Mouse (Mus musculus): ENCODE data around the gene Gm48552. TPM values are rescaled to one million over a fixed set of nuclear protein-coding genes. Genes with fewer than 3 reads are reported as not detected.
A peak's percentile ranks its signal among the peaks of the same experiment; 100 is the strongest.

Gm48552 gene
- polyA plus RNA-seq, 1 experiment from 2014 or later = not detected

GRCm38 (mm10) chr10:81393456-81394063, 4.8 kb downstream of the Gm48552 start:
- Histone ChIP-seq H3K36me3 (replicated peaks; ENCODE audit: control insufficient read depth, insufficient read depth, low read depth, low read length) (no peaks in the 10 kb centered on the region), H3K27ac (replicated peaks; ENCODE audit: low read depth, low read length) (no peak overlapping the region), H3K9ac (replicated peaks; ENCODE audit: low read length) (peak overlapping the region; percentile 39), H3K9me3 (replicated peaks; ENCODE audit: control insufficient read depth, low read length) (no peaks in the 10 kb centered on the region), H3K4me3 (ENCODE audit: low read depth, low read length) (peak overlapping the region; percentile 2; the same call in 1 of the 2 replicates), H3K4me1 (ENCODE audit: control insufficient read depth, insufficient read depth, low read length) (no peaks in the 10 kb centered on the region; the same call in 1 of the 2 replicates), H3K27me3 (ENCODE audit: control insufficient read depth, insufficient read depth, low read length) (no peaks in the 10 kb centered on the region), H3K4me2 (ENCODE audit: low read depth, low read length) (peak overlapping the region; percentile 24; the same call in 1 of the 2 replicates)
- DNase-seq (ENCODE audit: low spot score) = peak; percentile 47
- WGBS = 6% methylated on average over 19 of the region's 19 CpGs
- ATAC-seq (replicated peaks; ENCODE audit: insufficient number of reproducible peaks, low FRiP score, low TSS enrichment, low read depth) = no peak

DNA sequence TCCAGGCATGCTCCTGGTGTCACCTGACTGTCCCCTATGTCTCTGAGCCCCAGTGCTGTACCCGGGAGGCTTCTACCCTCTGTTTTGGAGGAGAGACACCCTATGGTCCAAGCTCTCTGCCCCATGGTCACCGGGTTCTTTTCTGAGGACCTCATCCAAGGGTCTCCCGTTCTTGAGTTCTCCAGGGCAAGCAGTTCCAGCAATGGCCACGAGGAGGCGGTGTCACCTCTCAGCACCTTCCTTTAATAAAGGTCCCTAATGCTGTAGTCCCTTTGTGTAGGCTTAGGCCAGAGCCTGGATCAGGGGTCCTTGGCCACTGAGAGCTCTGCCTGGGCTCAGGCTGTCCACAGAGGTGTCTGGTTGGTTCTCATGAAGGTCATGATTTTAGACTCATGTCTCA, 6.3 kb downstream of the Gm48552 start:
- ATAC-seq (replicated peaks; ENCODE audit: insufficient number of reproducible peaks, low FRiP score, low TSS enrichment, low read depth) (no peak), DNase-seq (ENCODE audit: low spot score) (peak; percentile 80)
- H3K4me3 ChIP-seq (ENCODE audit: low read depth, low read length) = no peak overlapping the region
- H3K9me3 ChIP-seq (replicated peaks; ENCODE audit: control insufficient read depth, low read length) = no peaks in the 10 kb centered on the region
- no peaks in the 10 kb centered on the region for H3K27me3 ChIP-seq (ENCODE audit: control insufficient read depth, insufficient read depth, low read length)
- peaks cover under 1% of the 10 kb centered on the region for H3K4me1 ChIP-seq (ENCODE audit: control insufficient read depth, insufficient read depth, low read length)
- WGBS = 19% methylated on average over 5 of the region's 5 CpGs
- H3K4me2 ChIP-seq (ENCODE audit: low read depth, low read length) = no peak overlapping the region
- H3K27ac ChIP-seq (replicated peaks; ENCODE audit: low read depth, low read length) = no peak overlapping the region
- no peak overlapping the region for H3K9ac ChIP-seq (replicated peaks; ENCODE audit: low read length)
- no peaks in the 10 kb centered on the region for H3K36me3 ChIP-seq (replicated peaks; ENCODE audit: control insufficient read depth, insufficient read depth, low read depth, low read length)

DNA sequence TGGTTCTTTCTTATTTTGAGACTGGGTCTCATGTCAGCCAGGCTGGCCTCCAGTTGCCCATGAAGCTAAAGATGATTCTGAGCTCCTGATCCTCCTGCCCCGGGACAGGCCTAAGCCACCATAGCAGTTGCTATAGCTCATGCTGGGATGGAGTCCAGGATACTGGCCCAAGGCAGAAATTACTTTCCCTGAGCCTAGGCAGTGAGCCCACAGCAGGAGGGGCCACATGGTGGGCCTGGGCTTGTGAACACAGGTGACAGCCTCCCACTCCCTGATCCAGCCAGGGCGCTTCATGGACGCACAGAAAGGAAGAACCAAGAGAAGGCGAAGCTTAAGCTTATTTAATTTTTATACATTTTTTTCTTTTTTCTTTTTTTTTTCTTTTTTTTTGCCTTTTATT, 7.1 kb downstream of the Gm48552 start:
- no peaks in the 10 kb centered on the region for H3K36me3 ChIP-seq (replicated peaks; ENCODE audit: control insufficient read depth, insufficient read depth, low read depth, low read length)
- no peak overlapping the region for H3K27ac ChIP-seq (replicated peaks; ENCODE audit: low read depth, low read length)
- no peaks in the 10 kb centered on the region for H3K9me3 ChIP-seq (replicated peaks; ENCODE audit: control insufficient read depth, low read length)
- no peak overlapping the region for H3K4me3 ChIP-seq (ENCODE audit: low read depth, low read length)
- DNase-seq (ENCODE audit: low spot score) = no peak
- peaks cover 4% of the 10 kb centered on the region for H3K4me1 ChIP-seq (ENCODE audit: control insufficient read depth, insufficient read depth, low read length)
- WGBS = 84% methylated on average over 4 of the region's 4 CpGs
- no peak overlapping the region for H3K9ac ChIP-seq (replicated peaks; ENCODE audit: low read length)
- no peaks in the 10 kb centered on the region for H3K27me3 ChIP-seq (ENCODE audit: control insufficient read depth, insufficient read depth, low read length)
- no peak for ATAC-seq (replicated peaks; ENCODE audit: insufficient number of reproducible peaks, low FRiP score, low TSS enrichment, low read depth)
- H3K4me2 ChIP-seq (ENCODE audit: low read depth, low read length) = no peak overlapping the region

GRCm38 (mm10) chr10:81396749-81397148, 7.9 kb downstream of the Gm48552 start:
- no peak overlapping the region for H3K27ac ChIP-seq (replicated peaks; ENCODE audit: low read depth, low read length)
- H3K9me3 ChIP-seq (replicated peaks; ENCODE audit: control insufficient read depth, low read length) = no peaks in the 10 kb centered on the region
- peaks cover 5% of the 10 kb centered on the region for H3K4me1 ChIP-seq (ENCODE audit: control insufficient read depth, insufficient read depth, low read length)
- H3K27me3 ChIP-seq (ENCODE audit: control insufficient read depth, insufficient read depth, low read length) = no peaks in the 10 kb centered on the region
- DNase-seq (ENCODE audit: low spot score) (no peak), ATAC-seq (replicated peaks; ENCODE audit: insufficient number of reproducible peaks, low FRiP score, low TSS enrichment, low read depth) (no peak)
- no peaks in the 10 kb centered on the region for H3K36me3 ChIP-seq (replicated peaks; ENCODE audit: control insufficient read depth, insufficient read depth, low read depth, low read length)
- WGBS = 62% methylated on average over 5 of the region's 5 CpGs
- no peak overlapping the region for H3K9ac ChIP-seq (replicated peaks; ENCODE audit: low read length)
- H3K4me2 ChIP-seq (ENCODE audit: low read depth, low read length) = no peak overlapping the region
- no peak overlapping the region for H3K4me3 ChIP-seq (ENCODE audit: low read depth, low read length)

GRCm38 (mm10) chr10:81399296-81399695, 10.5 kb downstream of the Gm48552 start:
- no peak overlapping the region for H3K27ac ChIP-seq (replicated peaks; ENCODE audit: low read depth, low read length)
- H3K9me3 ChIP-seq (replicated peaks; ENCODE audit: control insufficient read depth, low read length) = no peaks in the 10 kb centered on the region
- DNase-seq (ENCODE audit: low spot score) (no peak), ATAC-seq (replicated peaks; ENCODE audit: insufficient number of reproducible peaks, low FRiP score, low TSS enrichment, low read depth) (no peak)
- H3K4me2 ChIP-seq (ENCODE audit: low read depth, low read length) = no peak overlapping the region
- H3K9ac ChIP-seq (replicated peaks; ENCODE audit: low read length) = no peak overlapping the region
- H3K36me3 ChIP-seq (replicated peaks; ENCODE audit: control insufficient read depth, insufficient read depth, low read depth, low read length) = no peaks in the 10 kb centered on the region
- 0 out of 2 replicates have a peak, but pooled peaks cover 2% of the 10 kb centered on the region for H3K27me3 ChIP-seq (ENCODE audit: control insufficient read depth, insufficient read depth, low read length)
- WGBS = 65% methylated on average over 5 of the region's 5 CpGs
- no peak overlapping the region for H3K4me3 ChIP-seq (ENCODE audit: low read depth, low read length)
- H3K4me1 ChIP-seq (ENCODE audit: control insufficient read depth, insufficient read depth, low read length) = peaks cover 18% of the 10 kb centered on the region

DNA sequence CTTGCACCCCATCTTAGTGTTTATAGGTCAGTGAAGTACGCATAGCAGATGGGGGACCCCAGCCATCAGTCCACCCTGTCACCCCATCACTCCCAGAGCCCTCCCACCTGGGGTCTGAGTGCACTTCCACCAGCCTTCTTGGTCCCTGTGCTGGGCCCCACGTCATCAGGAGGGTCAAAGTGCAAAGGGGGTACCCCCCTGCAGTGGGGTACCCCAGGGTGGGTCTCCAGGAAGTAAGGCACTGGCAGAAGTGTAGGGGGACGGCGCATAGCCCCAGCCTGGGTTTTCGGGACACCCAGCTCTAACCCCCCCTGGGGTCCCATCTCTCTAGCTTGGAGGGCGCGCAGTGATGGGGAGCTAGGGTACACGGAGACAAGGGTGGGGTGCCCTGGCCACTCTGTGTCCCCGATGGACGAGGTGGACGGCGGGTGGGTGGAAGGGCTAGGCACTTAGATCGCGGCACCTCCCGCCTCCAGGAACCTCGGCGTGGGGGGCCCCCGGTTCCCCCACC, 11.0 kb downstream of the Gm48552 start:
- WGBS = 67% methylated on average over 18 of the region's 18 CpGs
- no peaks in the 10 kb centered on the region for H3K36me3 ChIP-seq (replicated peaks; ENCODE audit: control insufficient read depth, insufficient read depth, low read depth, low read length)
- DNase-seq (ENCODE audit: low spot score) (no peak), ATAC-seq (replicated peaks; ENCODE audit: insufficient number of reproducible peaks, low FRiP score, low TSS enrichment, low read depth) (no peak)
- H3K9ac ChIP-seq (replicated peaks; ENCODE audit: low read length) = no peak overlapping the region; the same call in 1 of the 2 replicates
- no peak overlapping the region for H3K4me2 ChIP-seq (ENCODE audit: low read depth, low read length)
- peaks cover 18% of the 10 kb centered on the region for H3K4me1 ChIP-seq (ENCODE audit: control insufficient read depth, insufficient read depth, low read length)
- no peaks in the 10 kb centered on the region for H3K9me3 ChIP-seq (replicated peaks; ENCODE audit: control insufficient read depth, low read length)
- H3K4me3 ChIP-seq (ENCODE audit: low read depth, low read length) = no peak overlapping the region
- no peak overlapping the region for H3K27ac ChIP-seq (replicated peaks; ENCODE audit: low read depth, low read length)
- H3K27me3 ChIP-seq (ENCODE audit: control insufficient read depth, insufficient read depth, low read length) = 0 out of 2 replicates have a peak, but pooled peaks cover 2% of the 10 kb centered on the region

DNA sequence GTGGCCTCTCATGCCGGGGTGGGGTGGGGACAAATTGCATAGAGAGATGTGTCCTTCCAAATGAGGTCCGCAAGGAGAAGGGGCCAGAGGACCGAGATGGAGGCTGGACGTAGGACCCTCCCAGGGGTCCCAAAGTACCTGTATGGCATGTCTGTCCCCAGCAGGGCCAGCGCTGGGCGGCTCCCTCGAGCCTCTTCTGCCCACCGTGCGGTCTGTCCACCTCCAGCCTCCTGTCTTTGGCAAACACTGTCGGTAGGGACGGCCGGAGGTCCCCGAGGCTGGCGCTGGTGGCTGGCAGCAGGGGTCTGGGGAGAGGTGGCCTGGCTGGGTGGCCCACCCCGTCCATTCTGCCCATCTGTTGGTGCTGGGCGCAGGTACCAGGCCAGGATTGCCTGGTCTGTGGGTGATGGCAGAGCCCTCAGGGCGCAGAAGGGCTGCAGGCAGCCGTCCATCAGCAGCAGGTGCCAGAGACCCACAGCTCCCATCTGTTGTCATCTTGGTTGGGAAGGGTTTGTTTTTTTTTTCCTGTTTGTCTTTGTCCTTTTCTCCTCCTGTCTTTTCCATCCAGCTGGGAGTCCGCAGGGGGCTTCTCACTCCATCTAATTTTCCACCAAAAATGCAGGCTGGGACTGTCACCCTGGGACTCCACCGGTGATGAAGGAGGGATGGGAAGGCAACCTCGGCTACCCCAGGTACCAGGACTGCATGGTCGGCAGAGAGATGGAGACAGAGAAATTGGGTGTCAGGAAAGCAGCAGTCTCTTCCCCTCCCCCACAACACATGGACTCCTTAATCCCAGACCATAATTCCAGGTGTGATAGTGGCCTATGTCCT, 11.8 kb downstream of the Gm48552 start:
- Histone ChIP-seq H3K27ac (replicated peaks; ENCODE audit: low read depth, low read length) (no peak overlapping the region), H3K4me3 (ENCODE audit: low read depth, low read length) (no peak overlapping the region), H3K9ac (replicated peaks; ENCODE audit: low read length) (peak overlapping the region; percentile 43; the same call in 1 of the 2 replicates), H3K4me1 (ENCODE audit: control insufficient read depth, insufficient read depth, low read length) (peaks cover 18% of the 10 kb centered on the region), H3K27me3 (ENCODE audit: control insufficient read depth, insufficient read depth, low read length) (0 out of 2 replicates have a peak, but pooled peaks cover 2% of the 10 kb centered on the region), H3K36me3 (replicated peaks; ENCODE audit: control insufficient read depth, insufficient read depth, low read depth, low read length) (no peaks in the 10 kb centered on the region), H3K9me3 (replicated peaks; ENCODE audit: control insufficient read depth, low read length) (no peaks in the 10 kb centered on the region), H3K4me2 (ENCODE audit: low read depth, low read length) (peak overlapping the region; percentile 23)
- WGBS = 44% methylated on average over 22 of the region's 22 CpGs
- no peak for ATAC-seq (replicated peaks; ENCODE audit: insufficient number of reproducible peaks, low FRiP score, low TSS enrichment, low read depth)
- no peak for DNase-seq (ENCODE audit: low spot score)

- DNase-seq (ENCODE audit: low spot score) = peak; percentile 66
- Histone ChIP-seq H3K9ac (replicated peaks; ENCODE audit: low read length) (no peak overlapping the region), H3K27me3 (ENCODE audit: control insufficient read depth, insufficient read depth, low read length) (0 out of 2 replicates have a peak, but pooled peaks cover 2% of the 10 kb centered on the region), H3K4me3 (ENCODE audit: low read depth, low read length) (no peak overlapping the region), H3K4me1 (ENCODE audit: control insufficient read depth, insufficient read depth, low read length) (peaks cover 18% of the 10 kb centered on the region), H3K4me2 (ENCODE audit: low read depth, low read length) (no peak overlapping the region), H3K9me3 (replicated peaks; ENCODE audit: control insufficient read depth, low read length) (no peaks in the 10 kb centered on the region), H3K27ac (replicated peaks; ENCODE audit: low read depth, low read length) (peak overlapping the region; percentile 29; the same call in 1 of the 2 replicates), H3K36me3 (replicated peaks; ENCODE audit: control insufficient read depth, insufficient read depth, low read depth, low read length) (no peaks in the 10 kb centered on the region)
- peak; percentile 7; the same call in 1 of the 2 replicates for ATAC-seq (replicated peaks; ENCODE audit: insufficient number of reproducible peaks, low FRiP score, low TSS enrichment, low read depth)
- 19% methylated on average over 10 of the region's 10 CpGs for WGBS
These were observed 12.4 kb downstream of the Gm48552 start for GRCm38 (mm10) chr10:81401205-81401520.
